Mouse (Mus musculus) thymus, adult 2 months (tissue): Measurements from ENCODE around the gene Ripk3.

ENCODE experiments used
- CTCF ChIP-seq: fragments of 200-500 bp; IDR thresholded peaks from 2 replicates; pipeline ENCODE4 v1.5.1; 2012; ENCODE audit warnings: mild to moderate bottlenecking, control low read depth, low read length, moderate library complexity, borderline replicate concordance; ENCODE audit not compliant: control insufficient read depth, poor library complexity, insufficient read depth; ENCODE audit errors: extremely low read depth
- POLR2A ChIP-seq: fragments of 200-500 bp; IDR thresholded peaks from 2 replicates; pipeline ENCODE4 v1.6.1; 2012; ENCODE audit warnings: mild to moderate bottlenecking, low read length, control low read depth, moderate library complexity; ENCODE audit not compliant: control insufficient read depth, poor library complexity, insufficient read depth; ENCODE audit errors: extremely low read depth

DNA sequence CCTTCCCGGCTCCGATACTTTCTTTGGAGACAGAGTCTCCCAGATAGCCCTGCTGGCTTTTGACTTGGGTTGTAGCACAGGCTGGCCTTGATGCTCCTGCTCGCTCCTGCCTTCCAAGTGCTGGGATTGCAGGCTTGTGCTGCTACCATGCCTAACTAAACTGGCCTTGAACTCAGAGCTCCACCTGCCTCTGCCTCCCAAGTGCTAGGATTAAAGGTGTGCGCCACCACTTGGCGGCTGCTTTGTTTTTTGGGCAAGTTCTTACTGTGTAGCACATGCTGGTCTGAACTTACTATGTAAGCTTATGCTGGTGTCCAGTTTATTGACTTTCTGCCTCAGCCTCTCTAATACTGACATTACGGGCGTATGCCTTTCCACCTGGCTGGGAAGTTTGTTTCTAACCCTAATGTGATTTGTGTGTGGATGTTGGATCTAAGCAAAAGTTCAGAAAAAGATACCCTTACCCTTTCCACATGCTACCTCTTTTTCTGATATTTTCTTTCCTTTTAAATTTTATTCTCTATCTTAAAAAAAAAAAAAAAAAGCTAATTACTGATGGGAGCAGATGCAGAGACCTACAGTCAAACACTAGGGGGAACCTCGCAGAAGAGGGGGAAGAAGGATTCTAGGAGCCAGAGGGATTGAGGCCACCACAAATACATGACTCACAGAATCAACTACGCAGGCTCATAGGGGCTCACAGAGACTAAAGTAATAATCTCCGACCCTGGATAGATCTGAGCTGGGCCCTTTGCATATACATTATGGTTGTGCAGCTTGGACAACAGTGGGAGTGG lies 41.4 kb downstream of the Ripk3 start:
- TF ChIP-seq CTCF (no peak), POLR2A (no peak)
